Mouse (Mus musculus): ENCODE measurements around the gene Gper1. TPM values are rescaled to one million over a fixed set of nuclear protein-coding genes. Genes with fewer than 3 reads are reported as not detected.
A peak's percentile ranks its signal among the peaks of the same experiment; 100 is the strongest.

The Gper1 gene
- total RNA-seq, 2 experiments from 2014 or later: 2.5 to 2.8 TPM

- peak overlapping the region; percentile 4; the same call in 1 of the 2 replicates for H3K27ac ChIP-seq
- no peak for DNase-seq (ENCODE audit: extremely low spot score in 1 of 2, low spot score in 2 of 2)
- no peak overlapping the region for H3K4me3 ChIP-seq
- intact Hi-C loops (cut with DNase I): no loop called here
- TF ChIP-seq CTCF (IDR thresholded peaks at IDR 0.05): no peak
Observed at GRCm38 (mm10) chr5:139438440-139438839, 15.5 kb downstream of the Gper1 start.

- TF ChIP-seq CTCF (IDR thresholded peaks at IDR 0.05): no peak
- Histone ChIP-seq H3K4me3 (no peak overlapping the region), H3K27ac (peak overlapping the region; percentile 73)
- DNase-seq (ENCODE audit: extremely low spot score in 1 of 2, low spot score in 2 of 2): no peak
- intact Hi-C loops (cut with DNase I): no loop called here
Observed at GRCm38 (mm10) chr5:139440451-139440850, 17.5 kb downstream of the Gper1 start.

GRCm38 (mm10) chr5:139440926-139441725 is 18.2 kb downstream of the Gper1 start:
- DNase-seq (ENCODE audit: extremely low spot score in 1 of 2, low spot score in 2 of 2): no peak
- no peak for TF ChIP-seq CTCF (IDR thresholded peaks at IDR 0.05)
- no peak overlapping the region for H3K4me3 ChIP-seq
- H3K27ac ChIP-seq: peak overlapping the region; percentile 73
- intact Hi-C loops (cut with DNase I): no loop called here

GRCm38 (mm10) chr5:139441726-139442018 is 18.7 kb downstream of the Gper1 start:
- TF ChIP-seq CTCF (IDR thresholded peaks at IDR 0.05): no peak
- Histone ChIP-seq H3K27ac (peak overlapping the region; percentile 28; the same call in 1 of the 2 replicates), H3K4me3 (no peak overlapping the region)
- intact Hi-C loops (cut with DNase I): no loop called here
- DNase-seq (ENCODE audit: extremely low spot score in 1 of 2, low spot score in 2 of 2): no peak

GRCm38 (mm10) chr5:139442428-139442827 is 19.5 kb downstream of the Gper1 start:
- Histone ChIP-seq H3K4me3 (no peak overlapping the region), H3K27ac (peak overlapping the region; percentile 79)
- TF ChIP-seq CTCF (IDR thresholded peaks at IDR 0.05): no peak
- intact Hi-C loops (cut with DNase I): no loop called here
- no peak for DNase-seq (ENCODE audit: extremely low spot score in 1 of 2, low spot score in 2 of 2)

GRCm38 (mm10) chr5:139442962-139443361 is 20.0 kb downstream of the Gper1 start:
- Histone ChIP-seq H3K27ac (peak overlapping the region; percentile 69), H3K4me3 (no peak overlapping the region)
- intact Hi-C loops (cut with DNase I): loop anchor here (1.0 kb wide), 1 partner anchor 18 kb away; no protein-coding TSS in a partner anchor
- DNase-seq (ENCODE audit: extremely low spot score in 1 of 2, low spot score in 2 of 2): no peak
- TF ChIP-seq CTCF (IDR thresholded peaks at IDR 0.05): no peak

- peak; percentile 38 for TF ChIP-seq CTCF (IDR thresholded peaks at IDR 0.05)
- no peak for DNase-seq (ENCODE audit: extremely low spot score in 1 of 2, low spot score in 2 of 2)
- intact Hi-C loops (cut with DNase I): loop anchor here (5.0 kb wide), 1 partner anchor 43 kb away; no protein-coding TSS in a partner anchor
- Histone ChIP-seq H3K27ac (no peak overlapping the region), H3K4me3 (no peak overlapping the region)
Observed at GRCm38 (mm10) chr5:139445258-139445657, 22.3 kb downstream of the Gper1 start.

- DNase-seq (ENCODE audit: extremely low spot score in 1 of 2, low spot score in 2 of 2): peak in 1 of 2 experiments; percentile 61
- TF ChIP-seq CTCF (IDR thresholded peaks at IDR 0.05): no peak
- peak overlapping the region; percentile 69 for H3K27ac ChIP-seq
- no peak overlapping the region for H3K4me3 ChIP-seq
- intact Hi-C loops (cut with DNase I): loop anchor here (5.0 kb wide), 1 partner anchor 46 kb away; no protein-coding TSS in a partner anchor
Observed at GRCm38 (mm10) chr5:139448025-139448424, 25.1 kb downstream of the Gper1 start.

GRCm38 (mm10) chr5:139449161-139449791 is 26.3 kb downstream of the Gper1 start:
- TF ChIP-seq CTCF (IDR thresholded peaks at IDR 0.05): no peak
- intact Hi-C loops (cut with DNase I): loop anchor here (5.0 kb wide), 1 partner anchor 47 kb away; no protein-coding TSS in a partner anchor
- Histone ChIP-seq H3K4me3 (no peak overlapping the region), H3K27ac (peak overlapping the region; percentile 32)
- DNase-seq (ENCODE audit: extremely low spot score in 1 of 2, low spot score in 2 of 2): no peak

GRCm38 (mm10) chr5:139449926-139450325 is 27.0 kb downstream of the Gper1 start:
- no peak for TF ChIP-seq CTCF (IDR thresholded peaks at IDR 0.05)
- Histone ChIP-seq H3K4me3 (no peak overlapping the region), H3K27ac (peak overlapping the region; percentile 32)
- DNase-seq (ENCODE audit: extremely low spot score in 1 of 2, low spot score in 2 of 2): no peak
- intact Hi-C loops (cut with DNase I): loop anchor here (5.0 kb wide), 1 partner anchor 48 kb away; no protein-coding TSS in a partner anchor

GRCm38 (mm10) chr5:139453031-139453430 is 30.1 kb downstream of the Gper1 start:
- Histone ChIP-seq H3K27ac (peak overlapping the region; percentile 8), H3K4me3 (no peak overlapping the region)
- no peak for DNase-seq (ENCODE audit: extremely low spot score in 1 of 2, low spot score in 2 of 2)
- TF ChIP-seq CTCF (IDR thresholded peaks at IDR 0.05): no peak
- intact Hi-C loops (cut with DNase I): no loop called here

- peak overlapping the region; percentile 83 for H3K27ac ChIP-seq
Observed at GRCm38 (mm10) chr5:139455166-139455565, 32.2 kb downstream of the Gper1 start.

More at GRCm38 (mm10) chr5:139455166-139455565, 32.2 kb downstream of the Gper1 start:
- no peak overlapping the region for H3K4me3 ChIP-seq
- DNase-seq (ENCODE audit: extremely low spot score in 1 of 2, low spot score in 2 of 2): peak in 1 of 2 experiments; percentile 56
- no peak for TF ChIP-seq CTCF (IDR thresholded peaks at IDR 0.05)
- intact Hi-C loops (cut with DNase I): loop anchor here (5.0 kb wide), 1 partner anchor 58 kb away; no protein-coding TSS in a partner anchor

Data from left cerebral cortex, adult 2 months (tissue).